Mouse (Mus musculus): ENCODE data around the gene Rasa4.

Rasa4 gene

DNA sequence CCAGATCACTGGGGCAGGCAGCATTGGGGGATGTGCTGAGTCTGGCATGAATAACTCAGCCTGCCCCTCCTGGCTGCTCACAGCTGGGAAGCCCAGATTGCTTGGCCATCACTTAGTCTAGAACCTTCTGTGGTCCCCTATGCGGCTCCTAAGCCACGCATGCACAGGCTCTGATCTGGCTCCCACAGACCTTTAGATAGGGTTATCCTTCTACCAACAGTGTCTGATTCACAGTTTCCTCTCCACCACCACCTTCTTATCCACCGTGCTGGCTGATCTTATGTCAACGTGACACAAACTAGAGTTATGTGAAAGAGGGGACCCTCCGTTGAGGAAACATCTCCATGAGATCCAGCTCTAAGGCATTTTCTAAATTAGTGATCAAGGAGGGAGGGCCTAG lies 8.6 kb upstream of the Rasa4 start:
- Histone ChIP-seq H3K36me3 (ENCODE audit: insufficient read depth, low read length) (no peaks in the 10 kb centered on the region), H3K4me1 (replicated peaks; ENCODE audit: low read depth, low read length) (peaks cover 84% of the 10 kb centered on the region), H3K9me3 (ENCODE audit: low read length) (peaks cover 6% of the 10 kb centered on the region), H3K27me3 (ENCODE audit: insufficient read depth, low read length) (no peaks in the 10 kb centered on the region), H3K4me3 (replicated peaks; ENCODE audit: low read length) (no peak overlapping the region)
- TF ChIP-seq POU5F1 (IDR thresholded peaks at IDR 0.05; ENCODE audit: borderline replicate concordance, low read length): no peak
- TF ChIP-seq NANOG (IDR thresholded peaks at IDR 0.05; ENCODE audit: borderline replicate concordance, low read length): no peak
- TF ChIP-seq CTCF (conservative IDR thresholded peaks at IDR 0.05; ENCODE audit: low read length): no peak

GRCm38 (mm10) chr5:136076284-136076683 lies 7.4 kb upstream of the Rasa4 start:
- H3K4me3 ChIP-seq (replicated peaks; ENCODE audit: low read length): peak overlapping the region; percentile 8
- TF ChIP-seq NANOG (IDR thresholded peaks at IDR 0.05; ENCODE audit: borderline replicate concordance, low read length): no peak
- TF ChIP-seq CTCF (conservative IDR thresholded peaks at IDR 0.05; ENCODE audit: low read length): no peak
- no peak for TF ChIP-seq POU5F1 (IDR thresholded peaks at IDR 0.05; ENCODE audit: borderline replicate concordance, low read length)
- peaks cover 18% of the 10 kb centered on the region for H3K9me3 ChIP-seq (ENCODE audit: low read length)

GRCm38 (mm10) chr5:136077001-136077550 lies 6.6 kb upstream of the Rasa4 start:
- Histone ChIP-seq H3K36me3 (ENCODE audit: insufficient read depth, low read length) (no peaks in the 10 kb centered on the region), H3K27me3 (ENCODE audit: insufficient read depth, low read length) (no peaks in the 10 kb centered on the region), H3K4me3 (replicated peaks; ENCODE audit: low read length) (peak overlapping the region; percentile 8; the same call in 1 of the 2 replicates), H3K4me1 (replicated peaks; ENCODE audit: low read depth, low read length) (peaks cover 76% of the 10 kb centered on the region), H3K9me3 (ENCODE audit: low read length) (peaks cover 18% of the 10 kb centered on the region)
- TF ChIP-seq CTCF (conservative IDR thresholded peaks at IDR 0.05; ENCODE audit: low read length) (no peak), POU5F1 (IDR thresholded peaks at IDR 0.05; ENCODE audit: borderline replicate concordance, low read length) (no peak), NANOG (IDR thresholded peaks at IDR 0.05; ENCODE audit: borderline replicate concordance, low read length) (no peak)

More at GRCm38 (mm10) chr5:136076284-136076683, 7.4 kb upstream of the Rasa4 start:
- peaks cover 83% of the 10 kb centered on the region for H3K4me1 ChIP-seq (replicated peaks; ENCODE audit: low read depth, low read length)
- no peaks in the 10 kb centered on the region for H3K36me3 ChIP-seq (ENCODE audit: insufficient read depth, low read length)
- no peaks in the 10 kb centered on the region for H3K27me3 ChIP-seq (ENCODE audit: insufficient read depth, low read length)

DNA sequence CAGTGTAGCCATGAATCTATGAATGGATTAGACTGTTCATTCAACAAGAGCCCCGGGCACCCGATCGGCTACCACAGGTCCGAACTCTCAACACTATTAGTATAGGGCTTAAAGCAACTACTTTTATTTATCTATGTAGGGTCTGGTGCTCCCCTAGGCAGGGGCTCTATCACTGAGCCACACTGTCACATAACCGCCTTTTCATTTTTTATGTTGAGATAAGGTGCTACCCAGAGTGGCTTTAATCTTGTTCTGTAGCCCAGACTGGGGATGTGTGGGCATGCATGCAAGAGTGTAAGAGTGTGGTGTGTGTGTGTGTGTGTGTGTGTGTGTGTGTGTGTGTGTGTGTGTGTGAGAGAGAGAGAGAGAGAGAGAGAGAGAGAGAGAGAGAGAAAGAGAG lies 5.6 kb upstream of the Rasa4 start:
- H3K36me3 ChIP-seq (ENCODE audit: insufficient read depth, low read length): no peaks in the 10 kb centered on the region
- peaks cover 18% of the 10 kb centered on the region for H3K9me3 ChIP-seq (ENCODE audit: low read length)
- no peaks in the 10 kb centered on the region for H3K27me3 ChIP-seq (ENCODE audit: insufficient read depth, low read length)
- H3K4me1 ChIP-seq (replicated peaks; ENCODE audit: low read depth, low read length): peaks cover 72% of the 10 kb centered on the region
- TF ChIP-seq POU5F1 (IDR thresholded peaks at IDR 0.05; ENCODE audit: borderline replicate concordance, low read length) (no peak), CTCF (conservative IDR thresholded peaks at IDR 0.05; ENCODE audit: low read length) (no peak)
- H3K4me3 ChIP-seq (replicated peaks; ENCODE audit: low read length): no peak overlapping the region

DNA sequence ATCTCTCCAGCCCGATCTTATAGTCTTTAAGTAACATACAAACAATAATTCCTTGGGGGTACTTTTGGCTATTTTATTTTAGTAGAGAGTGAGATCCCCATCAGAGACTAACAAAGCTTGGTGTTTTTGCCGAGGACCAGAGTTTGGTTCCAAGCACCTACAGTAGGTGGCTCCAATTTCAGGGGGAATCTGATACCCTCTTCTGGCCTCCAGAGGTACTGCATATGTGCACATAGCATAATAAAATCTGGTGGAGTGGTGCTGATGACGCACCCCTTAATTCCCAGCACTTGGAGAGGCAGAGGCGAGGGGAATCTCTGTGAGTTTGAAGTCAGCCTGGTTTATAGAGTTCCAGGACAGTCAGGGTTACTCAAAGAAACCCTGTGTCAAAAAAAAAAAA lies 1.4 kb upstream of the Rasa4 start:
- H3K4me3 ChIP-seq (replicated peaks; ENCODE audit: low read length): no peak overlapping the region

DNA sequence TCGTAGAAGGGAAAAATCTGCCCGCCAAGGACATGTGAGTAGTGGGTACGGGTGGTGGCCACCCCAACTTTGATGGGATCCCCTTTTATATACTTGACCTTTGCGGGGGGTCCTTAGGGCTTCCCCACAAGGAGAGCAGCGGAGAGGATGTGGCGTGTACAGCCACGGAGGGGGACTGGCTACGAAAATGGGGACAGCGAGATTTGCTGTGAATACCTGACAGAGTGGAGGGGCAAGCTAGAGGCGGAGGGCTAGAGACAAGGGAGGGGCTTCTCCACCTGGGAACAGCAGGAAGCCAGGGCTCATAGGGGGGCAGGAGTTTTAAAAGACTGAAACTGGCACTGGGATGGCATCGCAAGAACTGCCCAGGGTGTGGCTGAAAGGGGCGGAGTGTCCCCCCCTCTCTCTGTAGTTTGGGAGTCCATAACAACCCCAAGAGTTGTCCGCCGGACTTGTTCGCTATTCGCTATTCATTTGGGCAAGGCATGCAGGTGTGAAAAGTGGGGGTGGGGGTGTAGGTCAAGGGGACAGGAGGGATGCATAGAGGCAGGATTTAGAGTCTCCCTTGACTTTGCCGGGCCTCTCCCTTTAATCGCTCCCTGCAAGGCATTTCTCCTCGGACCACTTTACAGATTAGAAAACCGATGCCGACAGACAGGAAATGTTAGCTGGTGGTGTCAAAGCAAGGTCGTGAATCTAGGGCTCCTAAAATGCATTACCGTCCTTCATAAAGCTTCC lies 597 bp downstream of the Rasa4 start:
- peaks cover 9% of the 10 kb centered on the region for H3K27me3 ChIP-seq (ENCODE audit: insufficient read depth, low read length)
- peak overlapping the region; percentile 85 for H3K4me3 ChIP-seq (replicated peaks; ENCODE audit: low read length)
- H3K36me3 ChIP-seq (ENCODE audit: insufficient read depth, low read length): 0 out of 2 replicates have a peak, but pooled peaks cover 2% of the 10 kb centered on the region
- H3K9me3 ChIP-seq (ENCODE audit: low read length): peaks cover 18% of the 10 kb centered on the region
- TF ChIP-seq POU5F1 (IDR thresholded peaks at IDR 0.05; ENCODE audit: borderline replicate concordance, low read length) (no peak), CTCF (conservative IDR thresholded peaks at IDR 0.05; ENCODE audit: low read length) (no peak), NANOG (IDR thresholded peaks at IDR 0.05; ENCODE audit: borderline replicate concordance, low read length) (no peak)
- peaks cover 79% of the 10 kb centered on the region for H3K4me1 ChIP-seq (replicated peaks; ENCODE audit: low read depth, low read length)

More for the DNA sequence above, 1.4 kb upstream of the Rasa4 start:
- TF ChIP-seq NANOG (IDR thresholded peaks at IDR 0.05; ENCODE audit: borderline replicate concordance, low read length) (no peak), POU5F1 (IDR thresholded peaks at IDR 0.05; ENCODE audit: borderline replicate concordance, low read length) (no peak), CTCF (conservative IDR thresholded peaks at IDR 0.05; ENCODE audit: low read length) (peak; percentile 96)
- Histone ChIP-seq H3K4me1 (replicated peaks; ENCODE audit: low read depth, low read length) (peaks cover 72% of the 10 kb centered on the region), H3K27me3 (ENCODE audit: insufficient read depth, low read length) (peaks cover 9% of the 10 kb centered on the region), H3K36me3 (ENCODE audit: insufficient read depth, low read length) (no peaks in the 10 kb centered on the region), H3K9me3 (ENCODE audit: low read length) (peaks cover 18% of the 10 kb centered on the region)

GRCm38 (mm10) chr5:136084891-136085651 lies 1.4 kb downstream of the Rasa4 start:
- Histone ChIP-seq H3K4me3 (replicated peaks; ENCODE audit: low read length) (peak overlapping the region; percentile 85), H3K36me3 (ENCODE audit: insufficient read depth, low read length) (0 out of 2 replicates have a peak, but pooled peaks cover 5% of the 10 kb centered on the region), H3K9me3 (ENCODE audit: low read length) (peaks cover 12% of the 10 kb centered on the region), H3K4me1 (replicated peaks; ENCODE audit: low read depth, low read length) (peaks cover 78% of the 10 kb centered on the region), H3K27me3 (ENCODE audit: insufficient read depth, low read length) (peaks cover 9% of the 10 kb centered on the region)
- TF ChIP-seq NANOG (IDR thresholded peaks at IDR 0.05; ENCODE audit: borderline replicate concordance, low read length) (no peak), POU5F1 (IDR thresholded peaks at IDR 0.05; ENCODE audit: borderline replicate concordance, low read length) (no peak), CTCF (conservative IDR thresholded peaks at IDR 0.05; ENCODE audit: low read length) (no peak)

DNA sequence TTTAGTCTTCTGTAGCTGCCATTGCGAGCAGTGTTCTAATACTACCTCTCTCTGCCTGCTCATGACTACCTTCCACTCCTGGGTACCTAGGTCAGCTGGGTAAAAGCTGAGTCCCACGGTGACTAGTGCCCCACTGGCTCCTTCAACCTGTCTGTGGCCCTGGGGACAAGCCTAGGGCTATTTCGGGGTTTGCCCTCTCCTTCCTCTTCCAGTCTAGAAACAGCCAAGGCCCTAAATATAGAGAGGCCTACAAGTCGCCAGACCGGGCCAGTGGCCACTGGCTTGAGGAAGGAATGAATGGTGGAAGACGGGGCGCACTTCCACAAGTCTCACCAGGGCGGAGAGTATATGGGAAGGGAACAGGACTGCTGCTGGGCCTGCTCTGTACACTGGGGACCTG lies 2.6 kb downstream of the Rasa4 start:
- H3K36me3 ChIP-seq (ENCODE audit: insufficient read depth, low read length): peaks cover 15% of the 10 kb centered on the region
- no peak for TF ChIP-seq POU5F1 (IDR thresholded peaks at IDR 0.05; ENCODE audit: borderline replicate concordance, low read length)
- TF ChIP-seq NANOG (IDR thresholded peaks at IDR 0.05; ENCODE audit: borderline replicate concordance, low read length): no peak
- no peak for TF ChIP-seq CTCF (conservative IDR thresholded peaks at IDR 0.05; ENCODE audit: low read length)
- no peaks in the 10 kb centered on the region for H3K9me3 ChIP-seq (ENCODE audit: low read length)

More for the DNA sequence above, 2.6 kb downstream of the Rasa4 start:
- Histone ChIP-seq H3K4me1 (replicated peaks; ENCODE audit: low read depth, low read length) (peaks cover 67% of the 10 kb centered on the region), H3K4me3 (replicated peaks; ENCODE audit: low read length) (peak overlapping the region; percentile 37), H3K27me3 (ENCODE audit: insufficient read depth, low read length) (peaks cover 9% of the 10 kb centered on the region)

All from E14TG2a.4 (cell line).